Mouse (Mus musculus): ENCODE measurements around the gene Slco4a1.

DNA sequence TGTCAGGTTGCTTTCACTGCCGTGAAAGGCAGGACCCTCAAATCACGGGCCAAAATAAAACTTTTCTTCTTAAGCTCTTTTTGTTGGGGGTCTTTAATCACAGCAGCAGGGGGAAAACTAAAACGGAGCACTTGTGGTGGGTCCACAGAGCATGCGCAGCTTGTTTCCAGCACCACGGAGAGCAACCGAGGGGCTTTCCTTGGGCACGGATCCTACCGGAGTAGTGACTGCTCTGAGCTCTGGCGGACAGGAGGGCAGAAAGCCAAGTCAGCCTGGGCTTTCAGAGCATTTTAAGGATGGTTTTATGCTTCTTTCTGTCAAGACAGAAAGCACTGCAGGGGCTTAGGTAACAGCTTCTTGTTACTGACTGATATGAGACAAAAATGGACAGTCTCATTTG lies 38.3 kb upstream of the Slco4a1 start:
- TF ChIP-seq CTCF (IDR thresholded peaks at IDR 0.05; ENCODE audit: control insufficient read depth, insufficient read depth, low read length) (no peak), POLR2A (IDR thresholded peaks at IDR 0.05; ENCODE audit: borderline replicate concordance, control insufficient read depth, low read depth, low read length) (no peak)

Data from bone marrow, adult 2 months (tissue).